Mouse (Mus musculus) forebrain, embryonic 13.5 days (tissue): ENCODE data around the gene 1110065P20Rik. TPM values are rescaled to one million over a fixed set of nuclear protein-coding genes. Genes with fewer than 3 reads are reported as not detected.
A peak's percentile ranks its signal among the peaks of the same experiment; 100 is the strongest.

Source experiments
- ATAC-seq: fragments of 200-750 bp; cut with Nextera tagmentation; 2 replicates; pipeline ENCODE4 v1.8.0; 2017
- H3K27ac ChIP-seq: fragments of 300-500 bp; sonication (generic); 2 replicates; pipeline ENCODE4 v1.5.1; 2015; ENCODE audit warnings: inconsistent platforms, mild to moderate bottlenecking, moderate library complexity
- H3K27me3 ChIP-seq: fragments of 300-500 bp; sonication (generic); 2 replicates; pipeline ENCODE4 v1.6.1; 2015; ENCODE audit warnings: mild to moderate bottlenecking, inconsistent platforms
- H3K36me3 ChIP-seq: fragments of 300-500 bp; sonication (generic); 2 replicates; pipeline ENCODE4 v1.6.1; 2015; ENCODE audit warnings: mild to moderate bottlenecking, inconsistent platforms; ENCODE audit not compliant: poor library complexity, severe bottlenecking
- H3K4me1 ChIP-seq: fragments of 300-500 bp; sonication (generic); 2 replicates; pipeline ENCODE4 v1.6.1; 2015; ENCODE audit warnings: inconsistent platforms
- H3K4me2 ChIP-seq: fragments of 300-500 bp; sonication (generic); 2 replicates; pipeline ENCODE4 v1.6.1; 2015; ENCODE audit warnings: inconsistent platforms, mild to moderate bottlenecking, moderate library complexity
- H3K4me3 ChIP-seq: fragments of 300-500 bp; sonication (generic); 2 replicates; pipeline ENCODE4 v1.5.1; 2015; ENCODE audit warnings: mild to moderate bottlenecking, inconsistent platforms
- H3K9ac ChIP-seq: fragments of 300-500 bp; sonication (generic); 2 replicates; pipeline ENCODE4 v1.6.1; 2015; ENCODE audit warnings: mild to moderate bottlenecking, inconsistent platforms
- H3K9me3 ChIP-seq: fragments of 300-500 bp; sonication (generic); replicated peaks from 2 replicates; pipeline ENCODE4 v1.6.1; 2016; ENCODE audit warnings: inconsistent platforms
- WGBS: fragments of 180-500 bp; shearing (Covaris S2); methylation state at CpG from one replicate; pipeline ENCODE4 v1.1.7; 2015; 5-methylcytosine and 5-hydroxymethylcytosine counted together
- polyA plus RNA-seq: library from polyadenylated mRNA; unstranded; fragments of >200 nt; fragmentation: Nextera tagmentation; extraction: Ambion mirVana; gene quantifications from 2 replicates; pipeline ENCODE4 v1.2.1, GENCODE M21; 2015

The 1110065P20Rik gene
- polyA plus RNA-seq, 1 experiment from 2014 or later, result 59.2 TPM

DNA sequence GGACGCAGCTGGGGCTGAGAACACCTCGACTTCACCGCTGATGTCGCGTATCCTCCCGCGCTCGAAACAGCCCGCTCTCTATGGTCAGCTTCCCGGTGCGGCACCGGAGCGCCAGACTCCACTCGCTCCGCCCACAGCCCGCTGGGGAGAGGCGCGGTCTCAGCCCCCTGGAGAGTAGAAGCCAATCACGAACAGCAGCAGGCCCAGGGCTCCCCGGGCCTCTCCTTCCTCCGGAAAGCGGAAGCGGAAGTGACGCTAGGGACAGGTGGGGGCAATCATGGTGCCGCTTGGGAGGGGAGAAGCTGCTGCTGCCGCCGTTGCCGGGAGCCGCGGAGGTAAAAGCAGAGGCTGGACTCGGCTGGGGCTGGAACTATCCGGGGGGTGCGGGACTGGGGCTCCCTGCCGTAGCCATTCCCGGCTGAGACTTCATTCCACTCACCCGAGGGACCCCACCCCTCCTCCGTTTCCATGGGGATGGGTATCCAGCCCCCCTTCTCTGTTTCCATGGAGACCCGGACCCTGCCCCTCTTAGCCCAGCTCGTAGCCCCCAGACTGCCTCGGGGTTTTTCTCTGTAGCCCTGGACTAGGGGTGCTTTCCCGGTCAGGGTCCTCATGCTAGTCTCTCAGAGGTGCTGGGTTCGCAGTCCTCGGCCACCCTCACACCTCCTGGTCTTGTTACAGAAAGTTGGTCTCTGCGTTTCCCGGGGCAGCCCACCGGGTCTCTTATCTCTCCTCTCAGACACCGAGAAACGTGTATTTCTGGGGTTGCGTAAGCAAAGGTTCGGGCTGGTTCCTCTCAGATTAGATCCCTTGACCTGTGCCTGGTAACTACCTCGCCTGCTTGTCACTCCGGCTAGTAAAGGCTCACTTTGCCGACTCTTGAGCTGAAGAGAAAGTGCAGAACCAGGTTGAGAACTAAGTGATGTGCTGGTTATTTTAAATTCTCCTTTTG lies 48.4 kb downstream of the 1110065P20Rik start:
- H3K4me1 ChIP-seq, result peaks cover 14% of the 10 kb centered on the region
- H3K27me3 ChIP-seq, result no peaks in the 10 kb centered on the region
- ATAC-seq, result peak; percentile 100
- 2% methylated on average over 52 of the region's 53 CpGs for WGBS
- H3K36me3 ChIP-seq, result peaks cover 47% of the 10 kb centered on the region
- peak overlapping the region; percentile 92 for H3K9ac ChIP-seq
- peak overlapping the region; percentile 92 for H3K4me2 ChIP-seq
- peak overlapping the region; percentile 96 for H3K27ac ChIP-seq
- H3K9me3 ChIP-seq, result no peaks in the 10 kb centered on the region
- peak overlapping the region; percentile 87 for H3K4me3 ChIP-seq

DNA sequence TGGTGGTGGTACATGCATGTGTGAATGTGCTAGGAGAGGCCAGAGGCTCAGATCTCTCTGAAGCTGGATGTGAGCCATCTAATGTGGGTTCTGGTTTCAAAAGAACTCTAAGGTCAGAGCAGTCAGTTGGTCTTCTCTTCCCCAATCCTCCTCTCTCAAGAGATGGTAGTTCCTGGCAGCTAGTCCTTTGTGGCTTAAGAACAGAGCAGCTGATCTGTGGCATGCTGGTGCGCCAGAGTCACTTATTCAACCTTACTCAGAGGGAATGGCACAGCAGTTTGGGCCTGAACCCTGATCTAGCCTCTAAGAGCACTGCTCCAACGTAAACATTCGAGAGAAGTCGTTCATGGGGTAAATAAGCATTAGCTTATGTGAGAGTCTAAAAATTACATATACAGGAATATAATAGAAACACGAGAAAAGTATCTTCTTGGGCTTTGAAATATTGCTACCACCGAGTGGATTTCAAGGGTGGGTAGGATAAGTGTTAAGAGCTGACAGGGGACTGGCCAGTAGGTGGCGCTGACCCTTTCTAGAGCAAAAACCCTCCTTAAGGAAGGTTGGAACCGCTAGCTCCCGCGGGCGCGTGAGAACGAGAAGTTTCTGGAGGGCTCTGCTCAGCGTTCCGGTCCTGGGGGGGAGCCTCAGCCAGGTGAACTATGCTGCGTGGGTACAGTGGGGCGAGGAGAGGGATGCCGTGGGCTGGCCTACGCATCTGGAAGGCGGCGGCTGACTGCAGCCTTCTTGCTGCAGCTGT lies 49.3 kb downstream of the 1110065P20Rik start, which contains the start of gene Mtf1:
Mtf1 (plus strand) TSS at position 553 of the 757 bp plus-strand sequence.
- H3K9me3 ChIP-seq, result no peaks in the 10 kb centered on the region
- peak within 1 kb of the TSS; percentile 92 for H3K9ac ChIP-seq
- 2% methylated on average over 21 of the region's 21 CpGs for WGBS
- peaks cover 46% of the 10 kb centered on the region for H3K36me3 ChIP-seq
- H3K27me3 ChIP-seq, result no peaks in the 10 kb centered on the region
- peak; percentile 81 for ATAC-seq
- H3K4me2 ChIP-seq, result peak within 1 kb of the TSS; percentile 92
- peak within 1 kb of the TSS; percentile 96 for H3K27ac ChIP-seq
- peaks cover 14% of the 10 kb centered on the region for H3K4me1 ChIP-seq
- H3K4me3 ChIP-seq, result peak within 1 kb of the TSS; percentile 87

Other genes starting within 250 kb of the 1110065P20Rik start
- 0.84 and 1.0 TPM in 2 replicates for gene 3100002H09Rik, start 240.4 kb downstream of the 1110065P20Rik start, polyA plus RNA-seq
- gene Pou3f1, start 194.4 kb downstream of the 1110065P20Rik start, polyA plus RNA-seq, result 12.0 and 13.2 TPM in 2 replicates
- gene Utp11, start 157.6 kb downstream of the 1110065P20Rik start, polyA plus RNA-seq, result 49.9 and 59.1 TPM in 2 replicates
- 2.6 and 3.2 TPM in 2 replicates for gene Fhl3, start 150.5 kb downstream of the 1110065P20Rik start, polyA plus RNA-seq
- 169 and 177 TPM in 2 replicates for gene Sf3a3, start 136.4 kb downstream of the 1110065P20Rik start, polyA plus RNA-seq
- 25.8 and 25.9 TPM in 2 replicates for gene Inpp5b, start 109.3 kb downstream of the 1110065P20Rik start, polyA plus RNA-seq
- 15.8 and 16.4 TPM in 2 replicates for gene Mtf1, start 49.1 kb downstream of the 1110065P20Rik start, polyA plus RNA-seq
- 45.8 and 51.4 TPM in 2 replicates for gene Yrdc, start 517 bp downstream of the 1110065P20Rik start, polyA plus RNA-seq
- gene Maneal, start 11.0 kb upstream of the 1110065P20Rik start, polyA plus RNA-seq, result 5.1 and 5.7 TPM in 2 replicates
- 0.94 and 1.2 TPM in 2 replicates for gene Epha10, start 29.7 kb upstream of the 1110065P20Rik start, polyA plus RNA-seq
- 13.9 and 16.3 TPM in 2 replicates for gene 9930104L06Rik, start 85.9 kb upstream of the 1110065P20Rik start, polyA plus RNA-seq
- gene Cdca8, start 88.1 kb upstream of the 1110065P20Rik start, polyA plus RNA-seq, result 172 and 179 TPM in 2 replicates
- 4.9 and 8.5 TPM in 2 replicates for gene Rspo1, start 135.2 kb upstream of the 1110065P20Rik start, polyA plus RNA-seq
- gene Gnl2, start 165.4 kb upstream of the 1110065P20Rik start, polyA plus RNA-seq, result 83.2 and 90.8 TPM in 2 replicates
- 0.52 and 1.2 TPM in 2 replicates for gene Dnali1, start 214.5 kb upstream of the 1110065P20Rik start, polyA plus RNA-seq
- 27.1 and 29.1 TPM in 2 replicates for gene Snip1, start 215.5 kb upstream of the 1110065P20Rik start, polyA plus RNA-seq
- 146 and 148 TPM in 2 replicates for gene Meaf6, start 233.9 kb upstream of the 1110065P20Rik start, polyA plus RNA-seq